Mouse (Mus musculus): ENCODE measurements at regions not wholly inside any gene's neighbourhood (a gene's known extent, or its start where the extent isn't known, plus 50 kb on each side); places are given as distances from the start of the nearest gene placed in this dataset.

DNA sequence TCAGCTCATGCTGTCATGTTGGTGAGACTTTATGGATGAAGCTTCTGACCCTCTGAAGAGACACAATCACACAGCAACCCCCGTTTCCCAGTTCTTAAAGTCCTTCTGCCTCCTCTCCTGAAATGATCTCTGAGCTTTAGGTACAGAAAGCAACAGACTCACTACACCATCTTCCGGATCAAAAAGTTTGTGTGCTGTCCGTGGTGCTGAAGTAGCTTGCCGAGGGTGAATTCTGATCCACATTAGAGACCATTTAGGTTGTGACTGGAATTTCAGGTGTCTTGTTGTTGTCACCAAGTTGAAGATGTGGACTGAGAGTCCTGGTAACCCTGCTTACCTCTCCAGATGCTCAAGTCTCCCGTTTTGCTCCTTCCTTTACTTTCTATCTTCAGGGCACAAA, 375.2 kb downstream of the Shisa9 start:
- peak in 1 of 2 experiments; percentile 60 for DNase-seq (ENCODE audit: low spot score in 2 of 2)

DNA sequence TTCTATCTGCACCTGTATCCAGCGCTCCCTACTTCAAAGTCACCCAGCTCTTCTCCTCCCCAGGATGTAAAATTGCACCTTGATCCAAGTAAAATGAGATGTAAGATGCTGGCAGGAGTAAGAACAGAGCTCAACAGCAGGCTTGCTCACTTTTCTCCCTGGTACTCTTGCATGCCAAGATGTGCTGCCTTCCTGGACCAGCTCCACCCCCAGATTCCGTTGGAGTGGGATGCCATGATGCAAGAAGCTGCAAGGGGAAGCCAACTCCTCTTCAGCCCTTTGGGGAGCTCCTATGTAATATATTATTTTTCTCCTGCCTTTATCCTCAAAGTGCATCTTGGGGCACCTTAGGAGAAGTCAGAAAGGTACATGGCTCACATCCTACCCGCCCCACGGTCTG, 405.6 kb downstream of the Shisa9 start:
- no peak for DNase-seq (ENCODE audit: low spot score in 2 of 2)

DNA sequence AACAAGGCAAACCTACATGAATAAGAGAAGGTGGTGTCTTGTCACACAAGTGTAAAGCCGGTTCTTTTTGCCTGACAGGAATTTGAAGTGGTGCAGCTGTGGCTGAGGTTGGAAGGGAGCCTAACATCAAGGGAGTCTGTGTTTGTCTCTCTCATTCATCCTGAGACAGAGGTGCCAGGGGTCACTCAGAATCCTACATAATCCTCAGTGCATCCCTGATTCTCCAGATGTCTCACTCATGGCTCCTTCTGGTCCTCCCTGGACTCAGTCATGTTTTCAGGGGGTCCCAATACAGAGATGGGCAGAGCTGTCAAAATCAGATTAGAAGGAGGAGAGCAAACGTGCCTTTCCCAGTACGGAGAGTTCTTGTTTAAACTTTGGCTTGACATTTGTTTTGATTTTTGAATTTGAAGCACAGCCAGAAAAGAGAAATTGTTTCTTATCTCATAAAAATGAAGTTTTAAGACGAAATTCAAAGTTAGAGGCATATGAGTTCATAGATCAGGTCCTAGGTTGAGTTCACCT, 451.8 kb downstream of the Shisa9 start:
- no peak for DNase-seq (ENCODE audit: low spot score in 2 of 2)

DNA sequence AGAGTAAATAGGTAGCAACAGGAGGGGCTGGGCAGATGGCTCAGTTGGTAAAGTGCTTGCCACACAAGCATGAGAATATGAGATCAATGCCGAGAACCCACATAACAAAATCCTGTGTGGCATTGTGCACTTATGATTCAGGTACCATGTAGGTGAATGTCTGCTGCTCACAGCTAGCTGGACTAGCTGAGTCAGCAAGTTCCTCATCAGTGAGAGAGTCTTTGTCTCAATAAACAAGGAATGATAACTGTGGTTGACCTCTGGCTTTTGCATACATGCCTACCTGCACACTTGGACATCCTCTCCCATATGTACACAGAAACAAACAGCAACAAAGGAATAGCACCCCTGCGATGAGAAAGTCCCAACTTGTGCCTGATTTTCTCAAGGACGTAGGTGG, 454.7 kb downstream of the Shisa9 start:
- no peak for DNase-seq (ENCODE audit: low spot score in 2 of 2)

DNA sequence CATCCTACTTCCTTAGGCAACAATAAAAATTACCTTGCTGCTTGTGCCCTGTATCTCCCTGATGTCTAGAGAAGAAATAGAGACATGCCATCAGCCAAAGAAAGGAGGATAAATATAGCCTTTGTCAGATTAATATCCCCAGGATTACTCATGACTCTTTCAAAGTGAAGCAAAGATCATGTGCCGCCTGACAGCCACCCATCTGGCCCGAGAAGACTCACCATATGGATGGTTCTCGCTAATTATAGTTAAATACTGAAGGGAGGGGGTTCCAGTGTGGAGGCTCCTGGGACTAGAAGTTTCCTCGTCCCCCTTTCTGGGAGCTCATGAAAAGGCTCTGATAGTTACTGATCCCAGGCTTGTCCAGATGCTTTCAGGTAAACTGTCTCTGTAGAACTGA, 470.9 kb downstream of the Shisa9 start:
- no peak for DNase-seq (ENCODE audit: low spot score in 2 of 2)
